Mouse (Mus musculus) CD8-positive naive resting alpha-beta T cell, adult 2 months (primary cell): ENCODE results near the gene Gpcpd1.
"Not testable (repeated sequence)": the region's sequence is repeated elsewhere in the genome, so short reads cannot be mapped to it uniquely, and the experiment has no call there.

Experiments
- DNase-seq, 2 experiments: peaks; one replicate each; pipeline ENCODE4 v3.0.0; 2022; ENCODE audit warnings: low read depth in 2 of 2, low spot score in 2 of 2

Gene Gpcpd1

GRCm38 (mm10) chr2:132587240-132587779 is at the start of gene Gpcpd1:
Gene Gpcpd1, minus strand, starts transcription at chr2:132587729.
- no peak for DNase-seq

- DNase-seq = no peak
These were observed 49.0 kb upstream of the Gpcpd1 start for GRCm38 (mm10) chr2:132636534-132636933.

- no peak for DNase-seq
These were observed 41.1 kb upstream of the Gpcpd1 start for GRCm38 (mm10) chr2:132628626-132629025.

GRCm38 (mm10) chr2:132623092-132623491 is 35.6 kb upstream of the Gpcpd1 start:
- no peak for DNase-seq

- DNase-seq = no peak
These were observed 30.2 kb upstream of the Gpcpd1 start for GRCm38 (mm10) chr2:132617693-132618092.

GRCm38 (mm10) chr2:132613581-132614188 is 26.2 kb upstream of the Gpcpd1 start:
- no peak for DNase-seq

GRCm38 (mm10) chr2:132611551-132612233 is 24.2 kb upstream of the Gpcpd1 start:
- no peak for DNase-seq

GRCm38 (mm10) chr2:132607141-132608093 is 19.9 kb upstream of the Gpcpd1 start:
- DNase-seq = peak; percentile 72 to 73

- DNase-seq = no peak
These were observed 18.4 kb upstream of the Gpcpd1 start for GRCm38 (mm10) chr2:132605795-132606563.

- no peak for DNase-seq
These were observed 17.4 kb upstream of the Gpcpd1 start for GRCm38 (mm10) chr2:132604922-132605321.

GRCm38 (mm10) chr2:132603706-132604105 is 16.2 kb upstream of the Gpcpd1 start:
- DNase-seq = no peak

GRCm38 (mm10) chr2:132601777-132602176 is 14.2 kb upstream of the Gpcpd1 start:
- no peak for DNase-seq

- no peak for DNase-seq
These were observed 12.6 kb upstream of the Gpcpd1 start for GRCm38 (mm10) chr2:132600081-132600480.

- DNase-seq = no peak
These were observed 11.6 kb upstream of the Gpcpd1 start for GRCm38 (mm10) chr2:132599127-132599526.

- no peak for DNase-seq
These were observed 10.4 kb upstream of the Gpcpd1 start for GRCm38 (mm10) chr2:132597866-132598480.

- peak; percentile 26 to 49 for DNase-seq
These were observed 9.7 kb upstream of the Gpcpd1 start for GRCm38 (mm10) chr2:132597226-132597625.

GRCm38 (mm10) chr2:132595601-132596235 is 8.2 kb upstream of the Gpcpd1 start:
- DNase-seq = no peak

- DNase-seq = no peak
These were observed 4.6 kb upstream of the Gpcpd1 start for GRCm38 (mm10) chr2:132592126-132592525.

GRCm38 (mm10) chr2:132591579-132591978 is 4.0 kb upstream of the Gpcpd1 start:
- not testable (repeated sequence) for DNase-seq
